8 mouse cellular contexts compared by ENCODE assay signal in the genomic region with DNA sequence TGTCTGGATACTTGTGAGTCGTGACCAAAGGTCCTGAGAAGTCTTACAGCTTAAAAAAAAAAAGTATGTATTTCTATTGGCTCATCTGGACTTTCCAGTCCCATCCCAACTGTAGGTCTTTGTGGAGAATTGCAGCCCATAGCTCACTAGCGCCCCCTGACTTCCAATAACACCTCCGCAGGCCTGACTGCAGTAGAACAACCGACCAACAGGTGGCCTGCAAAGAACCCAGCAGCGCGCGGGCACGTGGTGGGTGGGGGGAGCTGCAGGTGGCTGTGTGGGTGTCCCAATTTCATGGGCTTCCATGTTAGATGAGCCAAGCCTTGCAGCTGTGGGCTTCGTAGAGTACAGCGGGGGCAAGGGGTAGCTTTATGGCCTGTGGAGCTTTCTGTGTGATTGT.
DNase-seq lines count a peak whose midpoint lies in the region; ATAC-seq and TF ChIP-seq lines count a peak whose summit lies in the region.

No protein-coding gene starts in this region.

- TF ChIP-seq POLR2A in bone marrow, adult 2 months (IDR thresholded peaks at IDR 0.05; ENCODE audit: borderline replicate concordance, control insufficient read depth, low read depth, low read length) = no peak

- 14% methylated on average over 10 of the region's 10 CpGs for WGBS in bone marrow, adult 2 months
- 17% methylated on average over 10 of the region's 10 CpGs for WGBS in kidney, postnatal 0 days
- 12% methylated on average over 10 of the region's 10 CpGs for WGBS in liver, postnatal 0 days (ENCODE audit: insufficient replicate concordance)

- peak; percentile 71 for ATAC-seq in kidney, postnatal 0 days (replicated peaks; ENCODE audit: low FRiP score, low read depth)
- ATAC-seq in liver, postnatal 0 days = peak; percentile 75

- no peak overlapping the region for H3K4me3 ChIP-seq in bone marrow, adult 2 months (replicated peaks; ENCODE audit: control insufficient read depth, low read depth, low read length)
- no peak overlapping the region for H3K4me3 ChIP-seq in kidney, postnatal 0 days (replicated peaks; ENCODE audit: low read depth, low read length)
- no peak overlapping the region for H3K4me3 ChIP-seq in liver, postnatal 0 days (ENCODE audit: low read depth, low read length)

- H3K4me2 ChIP-seq in kidney, postnatal 0 days (ENCODE audit: low read length) = no peak overlapping the region
- H3K4me2 ChIP-seq in liver, postnatal 0 days (ENCODE audit: low read depth, low read length) = no peak overlapping the region

- H3K9me3 ChIP-seq in kidney, postnatal 0 days (replicated peaks; ENCODE audit: low read length) = no peaks in the 10 kb centered on the region
- no peaks in the 10 kb centered on the region for H3K9me3 ChIP-seq in liver, postnatal 0 days (ENCODE audit: low read length)

- H3K27me3 ChIP-seq in kidney, postnatal 0 days (ENCODE audit: insufficient read depth, low read length) = no peaks in the 10 kb centered on the region
- H3K27me3 ChIP-seq in liver, postnatal 0 days (ENCODE audit: insufficient read depth, low read length) = no peaks in the 10 kb centered on the region

- H3K36me3 ChIP-seq in kidney, postnatal 0 days (ENCODE audit: insufficient read depth, low read length) = no peaks in the 10 kb centered on the region
- no peaks in the 10 kb centered on the region for H3K36me3 ChIP-seq in liver, postnatal 0 days (replicated peaks; ENCODE audit: insufficient read depth, low read length)

- DNase-seq in urinary bladder, postnatal 14 days (ENCODE audit: low spot score) = peak; percentile 61
- DNase-seq in urinary bladder, postnatal 10 days (ENCODE audit: low spot score) = no peak
- DNase-seq in gastrocnemius, adult 18-20 months (ENCODE audit: low spot score) = peak; percentile 61
- DNase-seq in kidney, postnatal 0 days (ENCODE audit: low spot score) = peak; percentile 83
- peak; percentile 79 for DNase-seq in liver, postnatal 0 days
- peak; percentile 43 to 52 for DNase-seq in right cerebral cortex, adult 2 months (ENCODE audit: low spot score in 2 of 2)
- DNase-seq in yolk sac, embryonic 10.5 days (ENCODE audit: low spot score) = peak; percentile 37

- H3K9ac ChIP-seq in kidney, postnatal 0 days (ENCODE audit: low read depth, low read length) = no peak overlapping the region
- H3K9ac ChIP-seq in liver, postnatal 0 days (replicated peaks) = no peak overlapping the region

- peaks cover 8% of the 10 kb centered on the region; the same call in 1 of the 2 replicates for H3K4me1 ChIP-seq in bone marrow, adult 2 months (ENCODE audit: control insufficient read depth, insufficient read depth, low read length)
- no peaks in the 10 kb centered on the region for H3K4me1 ChIP-seq in kidney, postnatal 0 days (replicated peaks; ENCODE audit: insufficient read depth, low read length)
- peaks cover 9% of the 10 kb centered on the region for H3K4me1 ChIP-seq in liver, postnatal 0 days (ENCODE audit: insufficient read depth)

- peak; percentile 90 for TF ChIP-seq CTCF in bone marrow, adult 2 months (IDR thresholded peaks at IDR 0.05; ENCODE audit: control insufficient read depth, insufficient read depth, low read length)
- TF ChIP-seq CTCF in kidney, postnatal 0 days (IDR thresholded peaks at IDR 0.05; ENCODE audit: low read depth) = peak; percentile 98
- TF ChIP-seq CTCF in liver, postnatal 0 days (IDR thresholded peaks at IDR 0.05; ENCODE audit: low read depth) = peak; percentile 96

- H3K27ac ChIP-seq in bone marrow, adult 2 months (ENCODE audit: control insufficient read depth, insufficient read depth, low read depth, low read length, poor library complexity) = no peak overlapping the region
- no peak overlapping the region for H3K27ac ChIP-seq in kidney, postnatal 0 days
- H3K27ac ChIP-seq in liver, postnatal 0 days (ENCODE audit: low read depth) = no peak overlapping the region

- TF ChIP-seq EP300 in liver, postnatal 0 days (IDR thresholded peaks at IDR 0.05; ENCODE audit: low read depth) = no peak
